Mouse (Mus musculus) megakaryocyte, embryonic 14.5 days (primary cell): ENCODE measurements around the gene Sec24b. TPM values are rescaled to one million over a fixed set of nuclear protein-coding genes. Genes with fewer than 3 reads are reported as not detected.

Source experiments
- H3K27me3 ChIP-seq: replicated peaks from 2 replicates; pipeline ENCODE3; 2012; ENCODE audit warnings: inconsistent platforms
- H3K36me3 ChIP-seq: replicated peaks from 2 replicates; pipeline ENCODE3; 2012; ENCODE audit warnings: low read length, inconsistent platforms, mixed read lengths
- H3K4me1 ChIP-seq: 2 replicates; pipeline ENCODE4 v1.6.1; 2012; ENCODE audit warnings: inconsistent platforms
- H3K4me3 ChIP-seq: replicated peaks from 2 replicates; pipeline ENCODE3; 2012; ENCODE audit warnings: moderate library complexity, mild to moderate bottlenecking, inconsistent platforms
- H3K9me3 ChIP-seq: 2 replicates; pipeline ENCODE4 v1.6.1; 2012; ENCODE audit warnings: inconsistent platforms
- FLI1 ChIP-seq: IDR thresholded peaks from 2 replicates; pipeline ENCODE4 v1.6.1; 2012; ENCODE audit warnings: low read length, inconsistent platforms, mixed read lengths
- GATA1 ChIP-seq: IDR thresholded peaks from 3 replicates; pipeline ENCODE4 v1.6.1; 2012; ENCODE audit warnings: mixed read lengths, low read length, inconsistent platforms, borderline replicate concordance
- polyA plus RNA-seq: library from polyadenylated mRNA; stranded (reverse); fragments of >175 nt; gene quantifications from 2 replicates; pipeline ENCODE4 v1.2.3, GENCODE M21; 2012; ENCODE audit warnings: low replicate concordance; ENCODE audit not compliant: insufficient read depth

Gene Sec24b
- polyA plus RNA-seq, 1 experiment, result 52.7 TPM

DNA sequence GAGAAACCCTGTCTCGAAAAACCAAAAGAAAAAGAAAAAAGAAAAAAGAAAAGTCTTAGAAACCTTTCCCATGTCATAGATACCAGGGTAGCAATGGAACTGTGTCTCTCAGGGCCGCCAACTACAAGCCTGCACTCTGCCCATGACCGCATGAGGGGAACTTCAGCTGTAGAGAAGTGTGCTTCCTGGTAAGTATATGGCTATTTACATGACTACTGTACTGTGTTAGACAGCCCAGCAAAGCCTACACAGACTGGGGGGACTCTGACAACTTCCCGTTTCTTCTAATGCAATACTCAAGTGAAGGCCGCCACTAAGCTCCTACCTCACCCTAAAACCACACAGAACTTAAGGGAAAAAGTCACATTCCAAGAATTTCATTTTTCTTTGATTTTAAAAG, 76.6 kb downstream of the Sec24b start:
- Histone ChIP-seq H3K9me3 (no peaks in the 10 kb centered on the region), H3K4me3 (no peak overlapping the region), H3K27me3 (no peaks in the 10 kb centered on the region), H3K4me1 (peaks cover 5% of the 10 kb centered on the region; the same call in 1 of the 2 replicates), H3K36me3 (peaks cover 83% of the 10 kb centered on the region)
- TF ChIP-seq FLI1 (no peak), GATA1 (no peak)

DNA sequence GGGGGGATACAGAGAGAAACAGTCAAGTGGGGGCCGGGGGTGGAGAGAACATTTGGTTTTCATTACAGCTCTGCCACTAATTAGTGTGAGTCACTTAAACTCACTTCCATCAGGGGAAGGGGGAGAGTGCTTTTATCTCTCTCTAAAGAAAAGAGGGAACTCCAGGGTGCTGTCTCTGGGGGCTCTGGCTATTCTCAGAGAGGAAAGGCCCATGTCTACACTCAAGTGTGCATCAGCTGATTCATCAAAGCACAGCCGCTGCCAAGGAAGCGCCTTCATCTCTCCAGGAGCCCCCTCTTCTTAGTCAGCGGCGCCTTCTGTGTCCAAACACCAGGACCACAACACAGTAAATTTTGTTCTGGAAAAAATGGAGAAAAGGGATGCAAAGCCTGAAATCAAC, 79.1 kb downstream of the Sec24b start:
- TF ChIP-seq GATA1, result no peak
- TF ChIP-seq FLI1, result no peak
- peaks cover 58% of the 10 kb centered on the region for H3K36me3 ChIP-seq

DNA sequence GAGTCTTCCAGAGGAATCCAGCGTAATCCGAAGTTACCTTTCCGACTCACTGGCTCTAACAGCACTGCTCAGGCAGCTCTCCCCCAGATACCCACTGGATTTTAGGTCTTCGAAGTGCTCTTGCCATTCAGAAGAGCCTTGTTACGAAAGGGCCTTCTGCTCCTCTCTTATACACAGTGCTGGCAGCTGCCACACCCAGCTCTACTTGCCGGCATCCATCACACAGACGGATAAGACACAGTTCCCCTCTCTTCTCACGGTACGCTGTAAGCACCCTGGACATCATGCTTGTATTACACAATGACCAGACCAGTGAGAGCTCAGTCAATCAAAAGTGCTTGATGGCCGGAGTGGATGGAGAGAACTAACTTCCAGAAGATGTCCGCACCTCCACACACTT, 79.6 kb downstream of the Sec24b start:
- Histone ChIP-seq H3K4me3 (no peak overlapping the region), H3K9me3 (no peaks in the 10 kb centered on the region), H3K27me3 (no peaks in the 10 kb centered on the region), H3K36me3 (peaks cover 53% of the 10 kb centered on the region), H3K4me1 (peaks cover 7% of the 10 kb centered on the region)
- TF ChIP-seq FLI1, result no peak
- no peak for TF ChIP-seq GATA1

More for the DNA sequence above, 79.1 kb downstream of the Sec24b start:
- Histone ChIP-seq H3K4me3 (no peak overlapping the region), H3K27me3 (no peaks in the 10 kb centered on the region), H3K4me1 (peaks cover 6% of the 10 kb centered on the region; the same call in 1 of the 2 replicates), H3K9me3 (no peaks in the 10 kb centered on the region)

DNA sequence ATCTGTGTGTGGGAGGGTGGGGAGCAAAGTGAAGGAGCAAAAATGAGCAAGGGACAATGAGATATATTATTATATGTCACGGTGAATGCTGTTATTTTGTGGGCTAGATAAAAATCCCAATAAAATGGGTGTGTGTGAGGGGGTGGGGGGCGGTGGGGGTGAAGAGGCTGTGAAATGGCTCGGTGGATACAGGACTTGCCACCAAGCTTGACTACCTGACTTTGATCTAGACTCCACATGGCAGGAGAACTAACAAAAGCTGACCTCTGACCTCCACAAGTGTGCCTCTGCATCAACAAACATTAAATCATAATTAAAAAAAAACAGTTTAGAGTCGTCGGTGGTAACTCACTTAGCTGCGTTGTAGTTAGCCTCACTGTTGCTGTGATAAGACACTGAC, 81.8 kb downstream of the Sec24b start:
- Histone ChIP-seq H3K27me3 (no peaks in the 10 kb centered on the region), H3K36me3 (peaks cover 31% of the 10 kb centered on the region), H3K4me3 (no peak overlapping the region), H3K4me1 (peaks cover 11% of the 10 kb centered on the region), H3K9me3 (no peaks in the 10 kb centered on the region)
- TF ChIP-seq FLI1 (no peak), GATA1 (no peak)

DNA sequence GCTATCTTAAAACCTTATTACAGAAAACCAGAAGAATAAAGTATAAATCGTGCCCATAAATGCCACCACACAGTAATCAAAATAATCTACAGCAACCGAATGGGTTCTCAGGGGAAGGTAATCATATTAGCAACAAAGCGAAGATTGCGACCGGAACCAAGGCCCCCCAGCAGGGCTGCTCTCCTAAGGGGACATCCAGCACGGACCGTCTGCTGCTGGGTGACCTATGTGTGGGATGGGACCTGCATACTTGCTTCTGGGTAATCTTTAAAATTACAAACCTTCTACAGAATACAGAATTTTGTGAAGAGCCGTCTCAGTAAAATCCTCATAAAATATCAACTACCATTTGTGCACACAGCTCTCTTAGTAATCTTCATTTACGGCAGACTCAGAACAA, 82.6 kb downstream of the Sec24b start:
- Histone ChIP-seq H3K27me3 (no peaks in the 10 kb centered on the region), H3K9me3 (no peaks in the 10 kb centered on the region), H3K4me1 (peaks cover 11% of the 10 kb centered on the region), H3K4me3 (no peak overlapping the region), H3K36me3 (peaks cover 23% of the 10 kb centered on the region)
- TF ChIP-seq GATA1 (no peak), FLI1 (no peak)

DNA sequence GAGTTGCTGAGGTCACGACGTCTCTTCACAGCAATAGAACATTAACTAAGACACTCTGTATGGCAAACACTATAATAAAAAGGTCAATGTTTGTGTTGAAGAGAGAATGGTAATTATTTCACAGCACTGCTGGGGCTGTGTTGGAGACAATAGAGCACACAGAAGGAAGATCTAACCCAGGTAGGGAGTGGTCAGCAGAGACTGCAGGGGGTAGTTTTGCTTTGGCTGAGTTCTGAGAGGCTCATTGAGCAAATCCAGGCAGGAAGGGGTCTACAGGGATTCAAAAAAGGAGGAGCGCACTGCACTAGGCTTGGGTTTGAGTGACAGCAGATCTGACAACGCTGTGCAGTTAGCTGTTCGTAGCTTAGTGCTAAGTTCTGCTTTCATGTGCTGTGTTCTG, 85.0 kb downstream of the Sec24b start:
- Histone ChIP-seq H3K27me3 (peaks cover 3% of the 10 kb centered on the region), H3K9me3 (peaks cover 5% of the 10 kb centered on the region), H3K4me3 (no peak overlapping the region), H3K36me3 (no peaks in the 10 kb centered on the region), H3K4me1 (peaks cover 11% of the 10 kb centered on the region)
- TF ChIP-seq FLI1, result no peak
- TF ChIP-seq GATA1, result no peak

DNA sequence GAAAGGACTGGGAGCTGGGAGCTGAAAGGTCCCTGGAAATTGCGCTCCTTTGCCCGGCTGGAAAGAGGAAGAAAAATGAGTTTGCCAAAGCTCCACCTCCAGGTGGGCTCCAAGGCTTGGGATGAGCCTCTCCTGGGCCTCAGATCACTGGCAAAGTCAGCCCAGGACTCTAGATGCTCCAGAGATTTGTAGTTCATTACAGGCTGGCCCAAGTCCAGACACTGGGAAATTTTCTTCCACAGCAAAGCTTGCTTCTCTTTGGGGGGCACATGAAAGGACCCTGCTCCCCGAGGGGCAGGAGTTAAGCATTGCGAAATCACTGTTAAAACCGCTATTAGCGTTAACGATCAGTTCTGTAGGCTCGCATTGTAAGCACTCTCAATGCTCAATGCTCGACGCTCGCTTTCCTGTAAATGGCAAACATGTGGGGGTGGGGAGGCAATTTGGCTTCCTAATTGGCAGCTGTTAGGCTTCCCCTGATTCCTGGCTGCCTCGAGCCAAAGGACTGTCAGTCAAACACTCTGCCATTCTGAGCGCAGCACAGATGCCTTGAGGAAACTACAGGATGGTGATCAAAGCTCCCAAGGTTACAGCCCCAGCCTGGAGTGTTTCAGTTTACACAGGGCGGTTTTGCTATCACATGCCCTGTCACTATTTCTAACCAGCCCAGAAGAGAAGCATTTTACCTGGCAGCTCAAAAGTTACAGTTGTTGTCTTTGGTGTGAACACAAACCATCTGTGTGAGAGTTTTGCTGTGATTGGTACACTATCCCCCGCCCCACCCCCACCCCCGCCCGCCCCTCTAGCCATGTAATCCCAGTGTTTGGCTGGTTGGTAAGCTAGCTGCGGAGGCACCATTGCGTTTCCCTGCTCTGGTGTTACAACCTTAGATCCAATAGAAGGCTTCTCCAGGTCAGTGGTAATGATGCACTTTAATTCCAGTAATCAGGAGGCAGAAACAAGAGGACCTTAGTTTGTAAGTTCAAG, 90.5 kb downstream of the Sec24b start:
- no peak for TF ChIP-seq GATA1
- no peak for TF ChIP-seq FLI1
- peaks cover 36% of the 10 kb centered on the region for H3K27me3 ChIP-seq

DNA sequence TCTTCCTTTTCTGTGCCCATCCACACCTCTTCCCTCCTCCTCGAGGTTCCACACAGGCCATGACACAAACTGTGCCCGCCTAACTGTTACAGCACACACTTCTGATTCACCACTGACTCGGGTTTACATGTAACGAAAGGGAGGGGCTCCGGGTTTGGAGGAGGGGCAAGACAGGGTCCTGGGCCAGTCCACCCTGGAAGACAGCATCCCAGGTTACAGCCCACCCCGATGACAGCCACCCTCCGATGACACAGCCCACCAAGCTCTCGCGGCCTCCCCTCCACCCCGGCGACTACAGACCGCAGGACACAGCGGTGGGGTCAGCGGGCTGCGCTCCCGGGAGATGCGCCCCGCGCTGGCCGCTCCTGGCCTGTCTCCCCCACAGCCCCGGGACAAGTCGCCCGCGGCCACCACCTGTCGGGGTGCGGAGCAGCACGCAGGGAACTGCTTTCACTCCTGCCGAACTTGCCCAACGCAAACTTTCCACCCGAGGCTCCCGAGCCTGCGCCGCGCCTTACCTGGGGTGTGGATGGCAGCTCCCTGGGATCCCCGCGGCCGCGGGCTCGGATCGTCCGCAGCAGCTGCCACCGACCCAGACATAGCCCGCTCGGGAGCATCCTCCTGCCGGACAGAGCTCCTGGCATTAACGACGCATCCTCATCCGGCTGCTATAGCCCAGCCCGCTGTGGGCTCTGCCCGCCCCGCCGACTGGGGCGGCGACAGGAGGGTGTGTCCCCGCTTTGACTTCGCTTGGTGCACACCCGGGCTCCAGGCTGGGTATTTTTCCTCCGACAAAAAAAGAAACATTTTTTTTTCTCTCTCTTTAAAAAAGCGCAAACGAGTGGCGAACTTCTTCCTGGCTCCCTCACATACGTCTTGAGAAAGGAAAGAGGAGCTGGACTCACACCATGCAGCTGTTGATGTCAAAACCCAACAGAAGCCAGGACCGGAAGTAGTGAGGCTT, 91.6 kb downstream of the Sec24b start, which contains the start of gene Mcub:
Gene Mcub (minus strand): TSS at position 775 of the 964 bp plus-strand sequence.
- TF ChIP-seq FLI1 (no peak), GATA1 (no peak)
- Histone ChIP-seq H3K9me3 (peaks cover 5% of the 10 kb centered on the region), H3K36me3 (no peaks in the 10 kb centered on the region), H3K4me1 (peaks cover 17% of the 10 kb centered on the region), H3K27me3 (peaks cover 36% of the 10 kb centered on the region), H3K4me3 (peak within 1 kb of the TSS; percentile 93)

More for the DNA sequence above, 90.5 kb downstream of the Sec24b start:
- Histone ChIP-seq H3K36me3 (no peaks in the 10 kb centered on the region), H3K4me1 (peaks cover 17% of the 10 kb centered on the region), H3K9me3 (peaks cover 5% of the 10 kb centered on the region), H3K4me3 (peak overlapping the region; percentile 85)

DNA sequence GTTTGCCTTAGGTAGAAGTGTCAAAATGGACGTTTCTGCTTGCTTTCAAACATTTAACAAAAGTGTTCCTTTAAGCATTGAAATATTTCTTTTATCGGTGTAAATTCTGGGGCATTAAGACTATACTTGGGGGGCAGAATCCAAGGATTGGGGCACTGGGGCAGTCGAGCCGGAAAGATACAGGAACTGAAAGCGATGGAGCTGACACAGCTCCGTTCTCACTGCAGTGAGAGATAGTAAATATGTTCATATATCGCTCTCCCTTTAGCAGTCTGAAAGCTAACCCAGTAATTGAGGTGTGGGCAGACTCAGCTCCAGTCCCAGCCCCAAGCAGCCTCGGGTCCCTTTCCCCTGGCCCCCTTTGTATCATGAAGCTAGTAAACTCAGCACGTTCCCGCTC, 92.3 kb downstream of the Sec24b start:
- peak overlapping the region; percentile 93 for H3K4me3 ChIP-seq
- no peaks in the 10 kb centered on the region for H3K36me3 ChIP-seq
- H3K9me3 ChIP-seq, result peaks cover 5% of the 10 kb centered on the region
- peaks cover 36% of the 10 kb centered on the region for H3K27me3 ChIP-seq
- no peak for TF ChIP-seq FLI1
- TF ChIP-seq GATA1, result no peak
- H3K4me1 ChIP-seq, result peaks cover 17% of the 10 kb centered on the region
